Mouse (Mus musculus) C2C12 (cell line): ENCODE results near the gene Socs3.

Source experiments
- CTCF ChIP-seq: IDR thresholded peaks from one replicate; pipeline ENCODE4 v1.5.1; 2011; ENCODE audit not compliant: control insufficient read depth, insufficient read depth, insufficient read length
- MYOG ChIP-seq: IDR thresholded peaks from one replicate; pipeline ENCODE4 v1.6.1; 2011; ENCODE audit not compliant: control insufficient read depth, insufficient read length; ENCODE audit errors: extremely low read depth
- USF1 ChIP-seq: IDR thresholded peaks from one replicate; pipeline ENCODE4 v1.6.1; 2011; ENCODE audit warnings: low read depth, mild to moderate bottlenecking, control low read depth, moderate library complexity

DNA sequence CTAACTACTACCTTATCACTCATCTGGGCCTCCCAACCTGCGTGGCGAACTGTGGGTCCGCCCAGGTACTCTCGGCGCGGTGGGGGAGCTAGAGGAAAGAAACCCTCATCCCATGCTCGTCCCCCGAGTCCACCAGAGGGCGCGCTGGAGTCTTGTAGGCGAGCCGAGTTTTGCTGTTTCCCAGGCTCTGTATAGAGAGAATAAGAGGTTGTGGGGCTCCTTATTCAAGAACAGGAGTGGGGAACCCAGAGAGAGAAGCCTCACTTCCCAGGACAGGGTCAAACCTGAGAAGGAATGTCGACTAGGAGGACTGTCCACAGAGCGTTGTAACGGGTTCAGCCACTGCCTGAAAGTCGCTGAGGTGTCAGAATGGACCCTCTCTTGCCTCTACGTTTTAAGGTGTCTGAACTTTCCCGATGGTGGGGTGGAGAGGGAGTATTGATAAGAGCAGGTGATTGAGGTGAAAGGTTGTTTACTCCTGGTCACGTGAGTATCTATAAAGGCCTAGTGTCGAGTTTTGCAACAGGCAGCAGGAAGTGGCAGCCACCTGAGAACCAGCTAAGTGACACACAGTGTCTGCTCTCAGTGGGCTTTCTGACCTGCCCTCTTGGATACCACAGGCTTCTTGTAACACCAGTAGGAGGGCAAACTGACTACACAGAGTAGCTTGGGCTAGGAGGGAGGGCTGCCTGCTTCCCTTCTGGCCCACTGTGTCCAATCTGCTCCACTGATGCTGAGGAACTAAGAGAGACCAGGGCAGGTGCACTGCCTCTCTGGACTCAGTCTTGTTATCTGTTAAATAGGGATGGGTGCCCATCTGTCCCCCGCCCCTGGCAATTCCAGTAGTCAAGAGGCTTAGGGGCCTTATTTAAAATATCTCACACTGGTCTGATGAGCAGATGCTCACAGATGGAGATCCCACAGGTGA lies at the start of gene Socs3:
- TF ChIP-seq CTCF (peak; percentile 85), MYOG (no peak), USF1 (no peak)
